Mouse (Mus musculus): ENCODE measurements around the gene Ankrd13a. TPM values are rescaled to one million over a fixed set of nuclear protein-coding genes. Genes with fewer than 3 reads are reported as not detected.
"Not testable (repeated sequence)": the region's sequence is repeated elsewhere in the genome, so short reads cannot be mapped to it uniquely, and the experiment has no call there.

The Ankrd13a gene
- polyA plus RNA-seq, 1 experiment, result 367 TPM

DNA sequence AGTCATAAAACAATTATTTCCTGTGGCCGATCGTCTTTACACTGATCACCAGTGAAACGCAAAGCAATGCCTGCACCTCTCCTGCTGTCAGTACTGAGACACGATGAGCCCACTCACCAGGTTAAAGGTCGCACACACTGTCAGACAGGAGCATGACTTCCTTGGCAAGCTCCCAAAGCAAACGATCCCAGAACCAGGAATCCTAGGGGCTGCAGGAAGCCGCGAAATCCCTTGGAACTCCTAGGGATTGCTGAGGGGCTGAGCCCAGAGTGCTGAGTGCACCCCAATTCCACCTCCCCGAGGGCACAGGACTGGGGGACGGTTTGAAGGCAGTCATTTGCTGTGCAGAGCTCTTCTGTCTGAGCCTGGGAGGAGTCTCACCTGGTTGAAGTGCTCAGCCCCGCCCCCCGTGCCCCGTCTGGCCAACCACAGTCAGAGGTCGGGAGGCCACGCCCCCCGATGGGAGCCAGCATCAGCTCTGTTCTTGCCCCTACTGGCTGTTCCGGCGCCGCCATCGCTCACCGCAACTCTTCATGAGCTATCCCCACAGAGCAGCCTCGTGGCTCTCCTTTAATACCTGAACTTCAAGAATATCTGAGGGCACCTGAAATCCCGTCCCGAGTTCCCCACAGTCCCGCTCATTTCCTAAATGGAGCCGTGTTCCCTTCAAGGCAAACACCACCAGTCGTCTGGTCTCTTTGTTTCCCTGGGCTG, 51.7 kb downstream of the Ankrd13a start:
- no peak for TF ChIP-seq GATA1 (IDR thresholded peaks at IDR 0.05; ENCODE audit: low read length)

DNA sequence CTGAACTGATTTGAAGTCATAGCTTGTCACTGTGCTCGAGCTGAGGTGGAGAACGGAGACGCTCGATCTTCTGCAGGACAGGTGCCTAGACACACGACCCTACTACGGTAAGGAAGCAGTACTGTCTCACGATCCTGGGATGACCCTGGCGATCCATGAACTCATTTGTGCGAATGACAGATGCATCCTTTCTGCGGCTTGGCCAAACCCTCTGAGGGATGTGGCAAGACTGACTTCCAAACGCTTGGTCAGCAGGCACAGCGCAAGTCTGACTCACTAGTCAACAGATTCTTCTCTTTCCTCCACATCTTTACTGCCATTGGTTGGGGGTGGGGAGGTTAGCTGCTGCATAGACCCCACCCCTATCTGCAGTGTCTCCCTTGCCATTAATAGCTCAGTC, 53.0 kb downstream of the Ankrd13a start:
- TF ChIP-seq GATA1 (IDR thresholded peaks at IDR 0.05; ENCODE audit: low read length), result no peak

DNA sequence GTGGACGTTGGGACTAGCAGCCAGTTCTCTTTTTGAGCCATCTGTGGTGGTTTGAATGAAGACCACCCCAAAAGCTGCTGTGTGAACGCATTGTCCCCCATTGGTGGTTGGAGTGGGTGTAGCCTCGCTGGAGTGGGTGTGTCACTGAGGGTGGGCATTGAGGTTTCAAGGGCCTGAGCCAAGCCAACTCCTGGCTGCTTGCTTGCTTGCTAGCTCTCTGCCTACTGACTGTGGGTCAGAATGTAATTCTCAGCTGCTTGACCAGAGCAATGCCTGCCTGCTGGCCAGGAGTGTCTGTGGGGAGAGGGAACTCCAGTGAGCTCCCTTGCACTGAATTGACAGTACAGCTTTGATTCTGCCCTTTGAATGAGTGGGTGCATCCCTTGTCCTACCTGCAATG, 55.3 kb downstream of the Ankrd13a start:
- TF ChIP-seq GATA1 (IDR thresholded peaks at IDR 0.05; ENCODE audit: low read length), result no peak

DNA sequence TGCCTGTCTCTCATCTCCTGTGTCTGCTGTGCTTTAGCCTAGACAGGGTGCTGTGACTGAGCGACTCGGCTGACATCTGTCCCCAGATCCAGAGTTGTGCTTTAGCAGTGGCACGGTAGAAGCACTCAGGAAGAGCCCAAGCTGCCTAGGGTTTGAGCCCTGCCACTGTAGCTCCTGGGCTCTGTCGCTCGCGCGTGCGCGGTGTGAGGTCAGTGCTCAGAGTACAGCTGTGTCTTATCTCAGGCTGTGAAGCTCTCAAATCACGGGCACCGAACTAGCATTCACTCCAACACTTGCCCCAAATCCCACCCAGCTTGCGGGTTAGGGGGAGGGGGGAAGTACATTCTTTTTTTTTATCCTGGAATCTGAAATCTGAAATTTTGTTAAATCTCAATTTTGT, 62.4 kb downstream of the Ankrd13a start:
- TF ChIP-seq GATA1 (IDR thresholded peaks at IDR 0.05; ENCODE audit: low read length), result no peak

DNA sequence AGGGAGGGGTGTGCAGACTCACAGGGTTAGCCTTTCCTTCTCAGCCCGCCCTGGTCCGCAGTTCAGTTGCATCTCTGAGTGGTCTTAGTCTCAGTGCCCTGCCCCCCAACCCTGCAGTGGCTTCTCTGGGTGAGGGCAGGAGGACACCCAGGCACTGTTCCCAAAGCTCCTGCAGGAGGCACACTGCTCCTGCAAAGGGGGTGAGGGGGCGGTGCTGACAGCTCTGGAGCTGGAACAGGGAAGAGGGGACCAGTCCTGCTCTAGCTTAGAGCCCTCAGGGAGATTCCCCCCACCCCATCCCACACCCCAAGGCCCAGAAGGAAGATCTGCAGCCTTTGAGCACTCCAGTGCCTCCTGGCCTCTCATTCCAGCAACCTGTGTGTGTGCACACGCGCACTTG, 68.2 kb downstream of the Ankrd13a start:
- TF ChIP-seq GATA1 (IDR thresholded peaks at IDR 0.05; ENCODE audit: low read length), result no peak

DNA sequence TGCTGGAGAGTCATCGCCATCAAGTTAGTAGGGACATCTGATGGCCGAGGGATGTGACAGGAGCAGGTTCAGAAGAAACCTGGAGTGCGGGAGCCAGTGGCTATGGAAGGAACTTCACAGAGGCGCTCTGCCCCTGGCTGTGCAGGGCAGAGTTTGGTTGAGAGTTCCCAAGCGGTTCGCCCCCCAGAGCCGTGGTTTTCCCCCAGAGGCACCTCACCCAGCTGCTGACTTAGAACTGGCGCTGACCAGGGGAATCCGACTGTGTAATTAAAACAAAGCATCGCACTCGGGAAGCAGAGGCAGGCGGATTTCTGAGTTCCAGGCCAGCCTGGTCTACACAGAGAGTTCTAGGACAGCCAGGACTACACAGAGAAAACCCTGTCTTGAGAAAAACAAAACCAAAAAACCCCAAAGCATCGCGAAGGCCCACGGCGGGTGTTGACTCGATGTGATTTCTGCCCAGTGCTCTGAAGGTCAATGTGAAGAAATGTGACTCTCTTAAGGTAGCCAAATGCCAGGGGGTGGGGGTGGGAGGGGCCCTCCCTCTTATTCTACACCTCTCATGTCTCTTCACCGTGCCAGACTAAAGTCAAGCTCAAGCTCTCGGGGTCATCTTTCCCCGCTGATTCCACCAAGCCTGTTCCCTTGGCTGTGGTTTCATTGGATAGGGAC, 77.2 kb downstream of the Ankrd13a start:
- TF ChIP-seq GATA1 (IDR thresholded peaks at IDR 0.05; ENCODE audit: low read length), result no peak

DNA sequence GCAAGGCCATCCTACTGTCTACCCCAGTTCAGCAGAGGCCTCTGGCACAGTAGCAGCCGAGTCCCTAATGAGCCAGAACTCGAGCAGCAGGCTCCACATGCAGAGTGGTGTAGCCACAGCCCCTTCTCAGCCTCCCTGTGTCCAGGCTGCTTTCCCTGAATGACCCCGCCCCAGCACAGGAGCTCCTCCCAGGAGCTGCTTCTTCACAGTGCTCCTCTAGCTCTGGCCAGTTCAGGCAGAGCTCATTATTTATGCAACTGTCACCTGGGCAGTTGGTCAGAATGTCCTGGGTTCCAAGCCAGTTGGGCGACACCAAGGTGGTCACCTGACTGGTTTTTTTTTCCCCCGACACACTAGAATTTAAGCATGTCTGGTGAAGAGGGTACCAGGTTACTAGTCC, 78.9 kb downstream of the Ankrd13a start, which contains the start of gene 4930519G04Rik:
4930519G04Rik (plus strand) TSS at position 301 of the 400 bp plus-strand sequence.
- not testable (repeated sequence) for TF ChIP-seq GATA1 (IDR thresholded peaks at IDR 0.05; ENCODE audit: low read length)

Other genes with a start within 250 kb of the Ankrd13a start
- 2.3 TPM in 2 replicates for gene Fam222a, start 206.7 kb upstream of the Ankrd13a start, polyA plus RNA-seq (2012)
- gene Trpv4, start 116.3 kb upstream of the Ankrd13a start, polyA plus RNA-seq (2012), result 0.06 and 0.14 TPM in 2 replicates
- gene Gltp, start 83.7 kb upstream of the Ankrd13a start, polyA plus RNA-seq (2012), result 31.9 and 45.1 TPM in 2 replicates
- gene Tchp, start 66.9 kb upstream of the Ankrd13a start, polyA plus RNA-seq (2012), result 20.7 and 30.9 TPM in 2 replicates
- 134 and 155 TPM in 2 replicates for gene Git2, start 840 bp downstream of the Ankrd13a start, polyA plus RNA-seq (2012)
- 0.05 TPM in 1 of 2 replicates, not detected in the other for gene 1500011B03Rik, start 48.8 kb downstream of the Ankrd13a start, polyA plus RNA-seq (2012)
- gene 4930519G04Rik, start 79.0 kb downstream of the Ankrd13a start, polyA plus RNA-seq (2012), result not detected in 2 replicates
- gene Gm9936, start 84.0 kb downstream of the Ankrd13a start, polyA plus RNA-seq (2012), result not detected in 2 replicates
- not detected in 2 replicates for gene Oasl2, start 122.3 kb downstream of the Ankrd13a start, polyA plus RNA-seq (2012)
- gene Oasl1, start 148.6 kb downstream of the Ankrd13a start, polyA plus RNA-seq (2012), result 4.5 and 5.0 TPM in 2 replicates
- 42.9 and 56.7 TPM in 2 replicates for gene 2210016L21Rik, start 167.5 kb downstream of the Ankrd13a start, polyA plus RNA-seq (2012)
- gene Hnf1a, start 196.4 kb downstream of the Ankrd13a start, polyA plus RNA-seq (2012), result 0.05 and 0.13 TPM in 2 replicates
- 27.2 and 31.9 TPM in 2 replicates for gene Sppl3, start 236.5 kb downstream of the Ankrd13a start, polyA plus RNA-seq (2012)

Measured in G1E-ER4 (cell line).